Mouse (Mus musculus) ovary, postnatal 36 days (tissue): ENCODE data around the gene Btbd9.
"Not testable (repeated sequence)": the region's sequence is repeated elsewhere in the genome, so short reads cannot be mapped to it uniquely, and the experiment has no call there.

Experiments used
- DNase-seq: peaks from one replicate; pipeline ENCODE4 v3.0.0; 2022; ENCODE audit warnings: low spot score, mixed read lengths

Btbd9 gene

GRCm38 (mm10) chr17:30575941-30576773, at the start of gene Btbd9:
Gene Btbd9 (minus strand): TSS chr17:30576488.
- DNase-seq = peak; percentile 94

DNA sequence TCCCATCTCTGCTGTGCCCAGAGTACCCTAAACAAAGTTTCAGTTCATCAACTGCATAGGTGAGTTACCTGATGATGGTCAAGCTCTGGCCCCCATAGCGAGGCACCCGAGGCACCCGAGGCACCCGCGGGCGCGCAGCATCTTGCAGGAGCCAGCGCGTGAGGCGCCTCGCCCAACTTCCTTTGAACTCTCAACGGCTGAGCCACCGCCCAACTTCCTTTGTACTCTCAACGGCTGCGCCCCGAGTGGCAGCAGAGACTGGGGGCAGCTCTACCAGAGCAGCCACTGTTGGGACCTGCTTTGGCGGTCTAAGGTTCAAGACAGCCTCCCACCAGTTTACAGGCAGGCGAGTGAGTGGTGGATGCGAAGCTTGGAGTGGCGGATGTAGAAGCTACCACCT, 47.8 kb upstream of the Btbd9 start, which contains the start of gene Dnah8:
TSS of gene Dnah8 (plus strand) at position 223 of the 400 bp plus-strand sequence.
- not testable (repeated sequence) for DNase-seq

DNA sequence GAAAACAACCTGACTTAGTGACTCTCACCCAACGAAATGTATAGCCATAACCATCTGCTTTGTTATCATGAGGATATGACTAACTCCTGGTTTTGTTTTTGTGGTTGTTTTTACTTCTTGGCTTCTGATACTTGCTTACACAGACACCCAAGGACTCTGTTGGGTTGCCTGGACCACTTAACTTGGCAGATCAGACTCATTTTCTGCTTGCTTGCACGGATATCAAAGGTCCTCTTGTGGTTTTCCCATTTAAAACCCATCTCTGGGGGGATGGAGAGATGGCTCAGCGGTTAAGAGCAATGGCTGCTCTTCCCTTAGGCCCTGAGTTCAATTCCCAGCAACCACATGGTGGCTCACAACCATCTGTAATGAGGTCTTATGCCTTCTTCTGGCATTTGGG, 46.9 kb upstream of the Btbd9 start:
- DNase-seq = no peak

DNA sequence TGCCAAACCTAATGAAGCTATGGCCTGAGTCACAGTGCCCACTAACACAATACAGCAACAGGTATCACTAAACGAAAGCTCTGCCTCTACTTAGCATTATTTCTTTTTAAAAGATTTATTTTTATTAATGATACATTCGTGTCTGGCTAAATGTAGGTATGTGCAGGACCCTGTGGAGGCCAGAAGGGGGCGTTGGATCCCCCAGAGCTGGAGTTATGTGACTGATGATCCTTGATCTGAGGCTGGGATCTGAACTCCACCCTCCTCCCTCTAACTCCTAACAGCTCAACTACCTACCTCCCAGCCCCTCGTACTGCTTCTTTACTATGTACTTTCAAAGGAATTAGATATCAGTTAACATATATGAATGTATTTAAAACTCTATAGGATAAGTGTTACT, 45.2 kb upstream of the Btbd9 start:
- no peak for DNase-seq

GRCm38 (mm10) chr17:30620548-30620947, 44.3 kb upstream of the Btbd9 start:
- DNase-seq = no peak

DNA sequence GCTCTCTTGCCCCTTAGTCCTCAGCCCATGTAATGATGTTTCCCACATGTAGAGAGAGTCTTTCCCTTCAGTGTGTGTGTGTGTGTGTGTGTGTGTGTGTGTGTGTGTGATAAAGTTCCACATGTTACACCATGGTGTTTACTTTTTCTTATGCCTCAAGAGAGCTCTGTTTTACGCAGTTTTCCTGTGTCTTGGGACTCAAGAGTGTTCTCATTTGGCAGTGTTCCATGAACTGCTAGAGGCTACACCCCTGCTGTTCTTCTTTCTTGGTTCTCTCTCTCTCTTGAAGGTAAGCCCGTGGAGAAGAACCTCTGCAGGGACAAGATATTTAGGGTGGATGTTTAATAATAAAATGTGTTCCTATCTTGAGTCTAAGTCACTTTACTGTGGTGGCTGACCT, 42.9 kb upstream of the Btbd9 start:
- DNase-seq = no peak

DNA sequence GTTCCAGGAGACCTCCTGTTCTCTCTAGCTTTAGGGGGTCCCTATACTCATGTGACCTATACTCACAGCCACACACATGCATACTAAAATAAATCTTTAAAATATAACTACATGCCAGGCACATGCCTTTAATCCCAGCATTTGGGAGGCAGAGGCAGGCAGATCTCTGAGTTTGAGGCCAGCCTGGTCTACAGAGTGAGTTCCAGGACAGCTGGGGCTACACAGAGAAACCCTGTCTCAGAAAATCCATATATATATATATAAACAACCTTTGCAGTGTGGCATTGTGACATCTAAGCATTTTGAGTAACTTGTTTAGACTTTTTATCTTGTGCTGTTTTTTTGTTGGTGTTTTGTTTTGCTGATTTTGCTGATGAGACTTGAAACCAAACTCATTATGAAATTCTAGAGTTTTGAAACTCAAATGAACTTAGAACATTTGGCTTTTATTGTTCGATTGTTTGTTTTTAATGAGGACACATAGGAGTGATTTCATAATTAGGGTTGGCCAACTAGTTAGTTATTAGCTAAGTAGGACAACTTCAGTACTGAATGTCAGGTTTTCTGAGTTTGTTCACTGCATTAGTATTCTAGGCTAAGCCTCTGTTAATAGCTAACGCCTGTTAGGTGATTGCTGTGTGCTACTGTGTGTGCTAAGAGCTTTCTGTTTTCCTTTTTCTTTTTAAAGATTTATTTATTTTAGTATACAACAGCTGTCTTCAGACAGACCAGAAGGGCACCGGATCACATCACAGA, 42.0 kb upstream of the Btbd9 start:
- no peak for DNase-seq

DNA sequence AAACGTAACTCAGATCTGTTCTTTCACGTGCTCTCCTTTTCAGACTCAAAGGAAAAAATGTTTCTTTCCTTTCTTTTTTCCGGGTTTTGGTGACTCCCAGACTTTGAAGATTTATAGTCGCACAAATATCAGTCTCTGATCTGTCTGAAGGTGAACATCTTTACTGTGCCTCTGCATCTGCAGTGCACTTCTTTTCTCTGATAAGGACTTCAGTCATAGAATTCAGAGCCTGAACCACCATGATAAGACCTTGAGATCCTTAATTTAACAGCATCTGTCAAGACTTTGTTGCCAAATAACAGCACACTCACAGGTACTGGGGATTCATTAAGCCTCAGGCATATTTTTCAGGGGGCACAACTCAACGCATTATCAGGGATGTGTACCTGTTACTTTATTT, 39.9 kb upstream of the Btbd9 start:
- DNase-seq = no peak

- DNase-seq = no peak
Observed at GRCm38 (mm10) chr17:30613350-30613749, 37.1 kb upstream of the Btbd9 start.

GRCm38 (mm10) chr17:30612075-30612859, 36.0 kb upstream of the Btbd9 start:
- peak; percentile 100 for DNase-seq

- DNase-seq = no peak
Observed at GRCm38 (mm10) chr17:30611221-30612074, 35.2 kb upstream of the Btbd9 start.

- DNase-seq = no peak
Observed at GRCm38 (mm10) chr17:30610739-30611138, 34.5 kb upstream of the Btbd9 start.

- no peak for DNase-seq
Observed at GRCm38 (mm10) chr17:30609980-30610307, 33.7 kb upstream of the Btbd9 start.

- DNase-seq = no peak
Observed at GRCm38 (mm10) chr17:30609305-30609979, 33.2 kb upstream of the Btbd9 start.

GRCm38 (mm10) chr17:30607909-30608495, 31.7 kb upstream of the Btbd9 start:
- DNase-seq = no peak

DNA sequence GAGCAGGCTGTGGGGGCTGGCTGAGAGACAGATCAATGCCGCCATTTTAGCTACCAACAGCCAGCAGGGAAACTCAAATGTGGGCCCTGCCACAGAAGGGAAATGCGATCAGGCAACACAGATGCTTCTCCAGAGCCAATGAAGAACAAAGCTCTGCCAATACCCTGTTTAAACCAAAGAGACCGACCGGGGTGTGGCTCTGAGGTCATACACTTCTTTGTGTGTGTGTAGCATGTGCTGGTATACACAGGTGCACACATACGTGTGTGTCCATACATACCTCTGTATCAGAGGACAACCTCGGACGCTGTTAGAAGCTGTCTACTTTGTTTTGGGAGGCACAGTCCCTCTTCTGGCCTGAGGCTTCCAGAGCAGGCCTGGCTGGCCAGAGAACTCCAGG, 31.0 kb upstream of the Btbd9 start:
- DNase-seq = no peak

- DNase-seq = no peak
Observed at GRCm38 (mm10) chr17:30606634-30607081, 30.4 kb upstream of the Btbd9 start.

DNA sequence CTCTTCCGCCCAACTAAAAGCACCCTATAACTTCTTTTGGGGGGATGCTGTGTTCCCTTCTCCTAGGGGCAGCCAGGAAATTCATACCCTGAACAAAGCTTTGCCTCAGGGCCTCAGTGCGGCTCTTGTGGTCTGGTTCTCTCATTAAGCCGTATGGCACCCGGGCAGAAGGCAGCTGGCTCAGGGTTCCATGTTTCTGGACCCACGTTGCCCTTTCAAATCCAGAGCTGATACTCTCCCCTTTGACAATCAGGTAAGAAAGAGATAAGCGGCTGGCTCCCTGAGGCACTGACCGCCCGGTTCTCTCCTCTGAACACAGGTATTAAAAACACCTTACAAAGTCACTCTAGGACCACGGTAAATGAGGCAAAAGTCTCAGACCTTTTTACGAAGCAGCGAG, 29.9 kb upstream of the Btbd9 start:
- no peak for DNase-seq

- DNase-seq = no peak
Observed at GRCm38 (mm10) chr17:30605001-30605400, 28.7 kb upstream of the Btbd9 start.

- DNase-seq = no peak
Observed at GRCm38 (mm10) chr17:30604296-30604695, 28.0 kb upstream of the Btbd9 start.

DNA sequence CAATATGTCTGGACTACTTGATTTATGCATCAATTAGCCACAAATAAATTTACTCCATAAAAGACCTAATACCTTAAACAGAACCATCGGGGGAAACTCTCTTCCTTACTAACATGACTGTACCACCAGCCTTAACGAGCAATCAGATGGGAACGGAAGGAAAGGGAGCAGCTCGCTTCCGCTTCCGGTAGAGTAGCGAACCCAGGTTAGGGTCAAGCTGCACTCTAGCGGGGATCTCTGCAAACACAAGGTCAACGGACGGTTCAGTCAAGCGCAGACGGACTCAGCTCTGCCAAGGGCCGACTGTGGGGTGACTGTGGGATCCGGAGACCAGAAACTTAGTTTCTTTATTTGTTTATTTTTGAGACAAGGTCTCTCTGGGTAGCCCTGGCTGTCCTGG, 25.9 kb upstream of the Btbd9 start:
- DNase-seq = no peak
